Mouse (Mus musculus): ENCODE results near the gene Spag7.

The Spag7 gene

DNA sequence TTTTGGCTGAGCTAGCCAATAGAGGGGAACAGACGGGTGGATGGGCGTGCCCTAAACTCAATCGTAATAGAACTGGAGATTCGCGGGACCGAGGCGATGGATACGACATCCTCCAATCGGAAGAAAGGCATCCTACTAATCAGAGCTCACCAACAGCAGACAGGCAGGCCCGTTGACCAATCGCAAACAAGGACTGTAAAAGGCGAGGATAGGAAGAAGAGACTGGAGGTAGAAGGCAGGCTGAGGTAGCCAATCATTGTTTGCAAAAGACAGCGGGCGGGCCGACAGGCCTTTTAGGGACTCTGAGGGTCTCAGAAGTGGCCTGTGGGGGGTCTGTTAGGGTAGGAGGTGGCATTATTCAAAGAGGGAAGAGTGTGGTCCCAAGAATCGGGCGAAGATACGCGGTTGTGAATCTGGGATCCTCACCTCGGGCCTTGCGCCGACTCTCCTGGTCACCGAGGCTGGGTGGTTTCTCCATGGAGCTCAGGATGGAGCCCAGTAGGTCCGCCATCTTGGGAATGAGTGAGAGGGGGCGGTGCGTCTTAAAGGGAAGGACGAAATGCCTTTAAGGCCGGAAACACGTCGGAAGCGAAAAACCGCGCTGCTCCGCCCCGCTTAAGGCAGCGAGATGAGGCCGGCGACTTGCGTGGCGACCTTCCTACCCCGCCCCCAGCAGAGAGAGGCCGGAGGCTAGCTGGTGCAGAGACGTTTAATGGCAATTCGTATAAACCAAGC lies at the start of gene Spag7:
Spag7 (minus strand) TSS at position 646 of the 735 bp plus-strand sequence.
- in situ Hi-C loops (cut with MboI; ENCODE audit: low pct_unique_long_range_greater_than_20kb in 1 of 2, low sequenced_read_pairs in 2 of 2, unreplicated experiment in 1 of 2), result no loop called here

DNA sequence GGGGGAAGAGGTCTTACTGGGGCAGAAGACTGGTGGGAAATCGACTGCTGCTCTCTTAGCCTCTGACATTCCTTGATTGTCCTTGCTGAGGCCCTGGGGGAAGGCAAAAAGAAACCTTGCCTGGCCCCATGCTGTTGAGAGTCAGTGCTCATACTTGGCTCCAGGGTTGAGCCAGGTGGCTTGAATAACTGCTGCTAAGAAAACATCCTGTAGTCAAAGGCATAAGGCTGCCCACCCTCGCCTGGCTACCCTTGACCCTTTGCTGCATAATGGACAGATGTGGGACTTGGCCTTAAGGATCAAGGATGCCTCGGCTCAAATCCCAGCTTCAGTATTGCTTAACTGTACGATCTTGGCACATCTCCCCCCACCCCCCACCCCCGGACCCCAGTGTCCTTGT lies 49.3 kb upstream of the Spag7 start:
- in situ Hi-C loops (cut with MboI; ENCODE audit: low pct_unique_long_range_greater_than_20kb in 1 of 2, low sequenced_read_pairs in 2 of 2, unreplicated experiment in 1 of 2), result no loop called here

DNA sequence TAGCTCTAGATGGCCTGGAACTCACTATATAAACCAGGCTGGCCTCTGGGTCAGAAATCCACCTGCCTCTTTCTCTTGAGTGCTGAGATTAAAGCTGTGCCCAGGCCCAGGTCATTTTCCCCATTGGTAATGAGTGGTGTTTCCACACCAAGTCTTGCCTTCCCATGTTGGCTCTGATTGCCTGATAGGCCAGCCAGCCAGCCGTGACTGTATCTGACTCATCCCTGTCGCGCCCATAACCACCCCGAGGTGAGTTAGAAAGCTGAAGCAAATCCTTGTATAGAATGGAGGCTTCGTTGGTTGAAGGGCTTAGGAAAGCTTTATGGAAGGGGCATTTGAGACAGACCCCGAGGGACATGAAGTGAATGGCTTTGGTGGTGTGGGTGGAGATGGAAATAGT lies 46.6 kb upstream of the Spag7 start:
- in situ Hi-C loops (cut with MboI; ENCODE audit: low pct_unique_long_range_greater_than_20kb in 1 of 2, low sequenced_read_pairs in 2 of 2, unreplicated experiment in 1 of 2), result no loop called here

DNA sequence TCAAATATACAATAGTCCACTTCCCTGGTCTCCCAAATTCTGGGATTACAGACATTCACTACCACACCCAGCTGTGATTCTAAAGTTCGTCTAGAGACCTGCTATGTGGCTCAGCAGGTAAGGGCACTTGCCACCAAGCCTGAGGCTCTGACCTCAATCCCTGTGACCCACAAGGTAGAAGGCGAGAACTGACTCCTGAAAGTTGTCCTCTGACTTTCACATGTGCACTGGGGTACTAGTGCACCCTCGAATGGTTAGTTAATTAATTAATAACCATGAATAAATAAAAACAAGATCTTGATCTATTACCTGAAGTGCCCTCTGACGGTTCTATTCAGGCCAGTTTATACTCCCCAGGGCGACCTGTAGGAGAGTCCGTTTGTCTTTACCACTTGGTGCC lies 44.0 kb upstream of the Spag7 start:
- in situ Hi-C loops (cut with MboI; ENCODE audit: low pct_unique_long_range_greater_than_20kb in 1 of 2, low sequenced_read_pairs in 2 of 2, unreplicated experiment in 1 of 2), result no loop called here

DNA sequence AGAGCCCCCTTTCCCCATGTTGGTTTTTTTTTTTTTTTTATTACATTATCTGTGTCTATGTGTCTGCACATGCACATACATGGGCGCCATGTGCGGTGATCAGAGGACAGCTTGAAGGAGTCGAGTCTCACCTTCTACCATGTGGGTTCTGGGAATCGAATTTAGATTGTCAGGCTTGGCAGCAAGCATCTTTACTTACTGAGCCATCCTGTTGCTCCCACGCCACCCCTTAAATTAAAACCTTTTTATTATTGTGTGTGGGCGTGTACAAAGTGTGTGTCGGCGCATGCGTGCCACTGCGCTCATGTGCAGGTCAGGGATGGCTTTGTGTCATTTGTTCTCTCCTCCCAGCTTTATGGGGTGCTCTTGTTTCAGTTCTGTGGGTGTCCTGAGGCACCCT lies 41.8 kb upstream of the Spag7 start:
- in situ Hi-C loops (cut with MboI; ENCODE audit: low pct_unique_long_range_greater_than_20kb in 1 of 2, low sequenced_read_pairs in 2 of 2, unreplicated experiment in 1 of 2), result no loop called here

DNA sequence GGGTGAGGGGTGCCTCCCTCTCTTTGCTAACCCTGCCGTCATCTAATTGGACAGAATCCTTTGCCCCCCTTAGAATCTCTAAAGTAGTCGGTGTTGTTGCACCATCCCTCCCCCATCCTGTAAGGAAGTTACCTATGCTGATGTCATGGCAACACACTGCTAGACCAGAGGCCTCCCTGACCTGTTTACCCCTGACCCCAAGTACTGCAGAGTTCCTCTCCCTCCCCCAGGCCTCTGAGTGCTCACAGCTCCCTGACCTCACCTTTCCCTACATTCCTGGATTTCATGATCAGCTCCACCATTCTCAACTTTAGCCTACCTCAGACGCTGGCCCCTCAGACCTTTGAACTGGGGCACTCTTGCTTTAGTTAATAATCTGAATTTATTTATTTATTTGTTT lies 36.9 kb upstream of the Spag7 start:
- in situ Hi-C loops (cut with MboI; ENCODE audit: low pct_unique_long_range_greater_than_20kb in 1 of 2, low sequenced_read_pairs in 2 of 2, unreplicated experiment in 1 of 2), result no loop called here

DNA sequence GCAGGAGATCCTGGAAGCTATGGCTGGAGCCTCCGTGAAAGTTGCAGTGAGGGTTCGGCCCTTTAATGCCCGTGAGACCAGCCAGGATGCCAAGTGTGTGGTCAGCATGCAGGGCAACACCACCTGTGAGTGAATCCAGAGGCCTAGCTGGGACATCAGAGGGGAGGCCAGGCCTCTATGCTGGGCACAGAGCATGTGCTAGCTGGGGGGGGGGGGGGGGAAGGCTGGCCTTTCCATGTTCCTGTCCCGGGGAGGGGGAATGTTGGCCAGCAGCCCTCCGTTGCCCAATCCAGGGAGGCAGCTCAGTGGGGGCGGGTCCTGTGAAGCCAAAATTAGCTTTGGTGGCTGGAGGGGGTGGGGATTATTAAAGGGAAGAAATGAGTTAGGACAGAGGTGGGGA lies 33.6 kb upstream of the Spag7 start:
- in situ Hi-C loops (cut with MboI; ENCODE audit: low pct_unique_long_range_greater_than_20kb in 1 of 2, low sequenced_read_pairs in 2 of 2, unreplicated experiment in 1 of 2), result no loop called here

DNA sequence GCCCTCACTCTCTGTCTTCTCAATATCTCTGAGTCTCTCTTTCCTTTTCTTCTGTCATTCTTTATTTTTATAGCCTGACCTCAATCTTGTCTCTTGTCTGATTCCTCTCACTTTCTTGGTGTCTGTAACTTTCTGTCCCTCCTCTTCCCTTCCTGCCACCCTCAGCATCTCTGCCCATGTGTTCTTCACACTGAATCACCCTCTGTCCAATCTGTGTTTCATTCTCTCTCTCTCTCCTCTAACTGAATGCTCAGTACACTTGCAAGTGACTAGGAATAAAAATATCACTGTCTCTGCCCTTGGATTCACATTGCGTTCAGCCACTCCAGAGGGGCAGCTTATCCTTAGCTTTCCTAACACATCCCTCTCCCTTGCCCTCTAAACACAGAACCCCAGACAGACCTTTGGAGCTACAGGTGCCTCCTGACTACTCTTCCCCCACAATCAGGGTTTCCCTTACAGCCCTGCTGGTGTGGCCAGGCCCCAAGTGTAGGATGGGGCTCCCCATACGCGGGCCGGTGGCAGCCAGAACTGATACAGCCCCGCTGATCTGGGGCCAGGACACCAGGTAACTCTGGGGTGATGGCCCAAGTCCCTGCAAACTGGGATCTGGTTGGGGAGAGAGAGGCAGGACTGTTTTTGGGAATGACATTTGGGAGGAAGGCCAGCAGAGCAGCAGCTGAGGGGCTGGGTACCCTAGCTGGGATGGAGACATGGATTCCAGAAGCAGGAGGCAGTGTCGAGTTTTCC lies 32.9 kb upstream of the Spag7 start:
- in situ Hi-C loops (cut with MboI; ENCODE audit: low pct_unique_long_range_greater_than_20kb in 1 of 2, low sequenced_read_pairs in 2 of 2, unreplicated experiment in 1 of 2), result no loop called here

DNA sequence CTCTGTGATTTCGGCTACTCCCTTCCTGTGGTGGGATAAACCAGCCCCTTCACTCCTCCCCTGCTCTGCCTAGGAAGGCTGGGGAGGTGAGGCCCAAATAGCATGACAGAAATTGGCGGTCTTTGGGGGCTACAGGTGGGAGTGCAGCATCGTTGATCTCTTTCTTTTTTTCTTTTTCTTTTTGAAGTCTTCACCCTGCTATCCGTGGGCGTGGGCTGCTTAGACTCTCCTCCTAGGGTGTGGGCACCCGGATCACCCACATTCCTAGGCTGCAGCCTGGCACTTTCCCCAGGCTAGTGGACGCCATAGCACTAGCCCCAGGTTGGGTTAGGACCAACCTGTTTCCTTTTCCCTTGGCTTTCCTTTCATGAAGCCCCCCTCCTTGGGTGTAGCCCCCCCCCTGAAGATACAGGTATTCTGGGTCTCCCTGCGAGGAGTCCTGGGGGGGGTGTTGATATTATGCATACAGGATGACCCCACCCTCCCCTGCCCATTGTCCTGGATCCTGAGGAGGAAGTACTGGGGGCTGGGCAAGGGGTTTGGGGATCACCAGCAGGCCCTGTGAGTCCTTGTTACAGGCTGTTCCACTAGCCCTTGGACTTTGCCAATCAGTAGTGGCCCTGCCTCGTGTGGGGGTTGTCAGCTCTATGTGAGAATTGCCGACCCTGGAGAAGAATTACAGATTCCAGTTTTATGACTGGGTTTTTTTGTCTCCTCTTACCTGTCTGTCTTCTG lies 32.2 kb upstream of the Spag7 start:
- in situ Hi-C loops (cut with MboI; ENCODE audit: low pct_unique_long_range_greater_than_20kb in 1 of 2, low sequenced_read_pairs in 2 of 2, unreplicated experiment in 1 of 2), result no loop called here

DNA sequence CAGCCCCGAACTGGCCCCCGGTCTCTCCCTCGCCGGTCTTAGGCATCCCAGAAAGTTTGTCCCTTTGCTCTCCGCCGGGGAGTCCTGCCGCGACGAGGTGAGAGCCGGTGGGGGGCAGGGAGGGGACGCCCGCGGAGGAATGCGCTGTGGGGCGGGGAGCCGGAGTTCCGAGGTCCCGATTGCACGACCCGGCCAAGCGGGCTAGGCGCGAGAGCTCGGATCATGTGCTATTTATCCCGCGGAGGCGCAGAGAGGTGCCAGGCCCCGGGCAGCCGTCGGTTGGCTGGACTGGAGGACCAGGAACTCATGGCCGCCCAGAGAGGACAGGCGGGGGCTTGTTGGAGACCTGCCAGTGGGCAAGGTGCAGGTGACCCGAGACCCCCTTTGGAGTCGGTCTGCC lies 31.4 kb upstream of the Spag7 start:
- in situ Hi-C loops (cut with MboI; ENCODE audit: low pct_unique_long_range_greater_than_20kb in 1 of 2, low sequenced_read_pairs in 2 of 2, unreplicated experiment in 1 of 2), result no loop called here

DNA sequence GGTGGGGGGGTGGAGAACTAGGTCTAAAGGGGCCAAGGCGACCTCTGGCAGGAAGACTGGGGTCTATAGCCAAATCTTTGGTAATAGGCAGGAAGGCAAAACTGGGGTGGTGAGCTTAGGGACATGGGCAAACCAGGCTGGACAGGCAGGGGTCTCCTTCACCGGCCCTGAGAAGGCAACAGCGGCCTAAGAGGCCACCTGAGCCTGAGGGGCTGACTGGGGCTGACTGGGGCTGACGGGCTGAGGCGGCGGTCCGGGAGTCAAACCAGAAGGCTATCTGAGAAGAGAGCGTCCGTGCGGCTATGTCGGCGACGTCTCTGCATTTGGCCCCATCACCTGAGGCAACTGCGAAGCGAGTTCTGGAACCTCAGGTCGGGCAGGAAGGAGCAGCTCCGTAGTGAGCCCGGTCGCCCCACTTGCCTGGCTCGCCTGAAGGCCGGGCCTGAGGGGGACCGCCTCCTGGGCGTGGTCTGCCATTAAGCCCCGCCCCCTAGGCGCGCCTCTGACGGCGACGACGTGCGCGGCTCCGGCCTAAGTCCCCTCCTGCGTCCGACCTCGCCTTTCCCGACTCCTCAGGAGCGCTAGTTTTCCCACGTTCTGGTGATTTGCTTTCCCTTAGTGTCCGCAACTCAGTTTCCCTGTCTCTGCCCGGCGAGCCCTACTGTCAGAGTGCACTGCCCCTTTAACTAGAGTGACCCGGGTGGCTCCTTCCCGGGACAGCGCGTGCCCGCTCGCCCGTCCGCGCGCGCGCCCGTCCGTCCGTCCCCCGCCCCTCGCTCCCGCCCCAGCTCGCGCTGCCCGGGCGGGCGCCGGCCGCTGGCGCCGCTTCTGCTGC lies 30.7 kb upstream of the Spag7 start, which contains the start of the genes Inca1 and Kif1c:
Inca1 (minus strand) TSS at position 434 of the 835 bp plus-strand sequence.
Kif1c (plus strand) TSS at position 827 of the 835 bp plus-strand sequence.
- in situ Hi-C loops (cut with MboI; ENCODE audit: low pct_unique_long_range_greater_than_20kb in 1 of 2, low sequenced_read_pairs in 2 of 2, unreplicated experiment in 1 of 2), result no loop called here

DNA sequence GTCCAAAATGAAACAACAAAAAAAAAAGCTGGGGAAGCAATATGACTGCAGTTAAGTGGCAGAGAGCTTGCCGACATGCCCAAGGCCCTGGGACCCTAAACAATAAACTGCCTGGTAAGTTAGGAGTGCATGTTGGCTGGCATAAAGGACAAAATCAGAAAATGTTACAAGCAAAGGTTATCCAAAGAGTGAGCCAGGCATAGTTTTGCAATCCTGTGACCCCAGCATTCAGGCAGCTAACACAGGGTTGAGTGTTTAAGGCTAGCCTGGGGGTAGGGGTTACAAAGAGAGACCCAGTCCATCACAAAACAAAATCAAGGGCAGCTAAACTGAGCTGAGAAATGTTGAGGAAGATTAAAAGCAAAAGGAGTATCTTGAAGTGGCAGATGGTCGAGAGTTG lies 29.8 kb upstream of the Spag7 start:
- in situ Hi-C loops (cut with MboI; ENCODE audit: low pct_unique_long_range_greater_than_20kb in 1 of 2, low sequenced_read_pairs in 2 of 2, unreplicated experiment in 1 of 2), result no loop called here

DNA sequence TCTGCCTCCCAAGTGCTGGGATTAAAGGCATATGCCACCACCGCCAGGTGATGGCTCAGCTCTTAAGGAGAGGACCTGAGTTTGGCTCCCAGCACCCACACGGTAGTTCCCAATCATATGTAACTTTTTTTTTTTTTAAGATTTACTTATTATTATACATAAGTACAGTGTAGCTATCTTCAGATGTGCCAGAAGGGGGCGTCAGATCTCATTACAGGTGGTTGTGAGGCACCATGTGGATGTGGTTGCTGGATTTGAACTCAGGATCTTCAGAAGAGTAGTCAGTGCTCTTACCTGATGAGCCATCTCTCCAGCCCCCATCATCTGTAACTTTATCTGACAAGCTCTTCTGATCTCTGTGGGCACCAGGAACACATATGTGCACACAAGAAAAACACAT lies 28.2 kb upstream of the Spag7 start:
- in situ Hi-C loops (cut with MboI; ENCODE audit: low pct_unique_long_range_greater_than_20kb in 1 of 2, low sequenced_read_pairs in 2 of 2, unreplicated experiment in 1 of 2), result no loop called here

DNA sequence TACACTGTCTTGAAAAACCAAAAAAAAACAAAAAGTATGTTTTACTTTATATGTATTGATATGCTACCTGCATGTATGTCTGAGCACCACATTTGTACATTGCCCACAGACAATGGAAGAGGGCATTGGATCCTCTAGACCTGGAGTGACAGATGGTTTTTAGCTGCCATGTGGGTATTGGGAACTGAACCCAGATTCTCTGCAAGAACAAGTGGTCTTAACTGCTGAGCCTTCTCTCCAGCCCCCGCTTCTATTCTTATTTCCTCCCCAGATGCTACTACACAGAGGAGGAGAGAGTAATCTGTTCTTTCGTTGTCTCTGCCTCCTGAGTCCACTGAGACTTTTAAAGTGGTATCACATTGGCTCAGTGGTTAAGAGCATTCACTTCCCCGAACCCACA lies 24.3 kb upstream of the Spag7 start:
- in situ Hi-C loops (cut with MboI; ENCODE audit: low pct_unique_long_range_greater_than_20kb in 1 of 2, low sequenced_read_pairs in 2 of 2, unreplicated experiment in 1 of 2), result no loop called here

DNA sequence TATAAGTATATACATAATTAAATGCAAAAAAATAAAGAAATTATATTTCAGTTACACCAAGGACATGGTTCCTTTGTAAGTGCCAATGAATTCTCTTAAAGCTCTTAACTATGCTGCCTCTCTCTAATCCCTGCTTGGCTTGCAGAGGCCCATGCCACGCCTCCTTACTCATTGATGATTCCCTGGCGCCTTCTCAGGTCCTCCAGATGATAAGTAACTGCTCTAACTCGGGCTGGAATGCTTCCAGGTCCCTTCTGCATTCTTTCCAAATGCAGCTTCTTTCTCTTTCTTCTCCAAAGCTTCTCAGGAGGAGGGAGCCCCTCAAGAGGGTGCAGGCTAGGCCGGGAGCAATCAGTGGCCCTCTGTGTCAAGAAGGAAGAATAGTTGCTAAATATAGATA lies 20.4 kb upstream of the Spag7 start:
- in situ Hi-C loops (cut with MboI; ENCODE audit: low pct_unique_long_range_greater_than_20kb in 1 of 2, low sequenced_read_pairs in 2 of 2, unreplicated experiment in 1 of 2), result no loop called here

DNA sequence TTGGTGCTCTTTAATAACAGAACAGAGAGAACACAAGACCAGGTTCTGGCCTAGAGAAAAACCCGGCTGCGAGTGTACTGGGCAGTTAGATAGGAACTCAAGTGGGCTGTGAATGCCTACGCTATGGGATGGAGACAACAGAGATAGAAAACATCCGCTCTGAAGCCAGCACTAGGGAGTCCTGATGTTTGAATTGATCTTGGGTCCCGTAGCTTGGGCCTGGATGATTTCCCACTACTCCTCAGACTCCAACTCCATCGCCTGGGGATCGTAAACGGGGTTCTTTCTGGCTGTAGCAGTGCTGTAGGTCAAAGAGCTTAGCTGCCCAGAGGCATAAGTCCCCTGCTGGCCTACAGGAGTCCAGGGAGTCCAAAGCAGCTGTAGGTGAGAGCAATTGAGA lies 19.2 kb upstream of the Spag7 start:
- in situ Hi-C loops (cut with MboI; ENCODE audit: low pct_unique_long_range_greater_than_20kb in 1 of 2, low sequenced_read_pairs in 2 of 2, unreplicated experiment in 1 of 2), result no loop called here

DNA sequence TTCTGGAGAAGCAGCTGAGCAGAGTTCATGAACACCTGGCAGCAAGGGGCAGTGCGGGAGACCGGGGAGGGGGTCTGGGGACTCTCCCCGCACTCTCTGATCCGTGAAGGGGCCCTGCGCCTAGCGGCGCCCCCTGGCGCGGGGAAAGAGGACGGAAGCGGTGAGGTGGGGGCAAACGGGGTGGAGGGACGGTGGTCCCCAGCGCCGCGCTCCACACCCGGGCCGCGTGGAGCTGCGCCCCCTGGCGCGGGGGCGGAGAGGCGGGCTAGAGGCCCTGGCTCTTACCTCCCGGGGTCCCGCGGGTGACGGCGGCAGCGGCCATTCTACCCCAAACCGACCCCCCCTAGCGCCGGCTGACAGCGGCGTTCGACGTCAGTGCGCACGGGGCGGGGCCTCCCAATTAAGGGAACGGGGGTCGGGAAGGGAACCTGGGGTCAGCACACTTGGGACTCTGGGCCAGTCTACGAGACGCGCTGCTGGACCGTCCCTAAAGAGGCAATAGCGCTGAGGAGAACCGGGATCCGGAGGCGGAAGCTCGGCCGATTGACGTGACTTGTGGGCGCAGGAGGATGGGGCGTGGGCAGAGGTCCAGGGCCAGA lies 18.5 kb upstream of the Spag7 start, which contains the start of gene Camta2:
Camta2 (minus strand) TSS at position 505 of the 599 bp plus-strand sequence.
- in situ Hi-C loops (cut with MboI; ENCODE audit: low pct_unique_long_range_greater_than_20kb in 1 of 2, low sequenced_read_pairs in 2 of 2, unreplicated experiment in 1 of 2), result no loop called here

DNA sequence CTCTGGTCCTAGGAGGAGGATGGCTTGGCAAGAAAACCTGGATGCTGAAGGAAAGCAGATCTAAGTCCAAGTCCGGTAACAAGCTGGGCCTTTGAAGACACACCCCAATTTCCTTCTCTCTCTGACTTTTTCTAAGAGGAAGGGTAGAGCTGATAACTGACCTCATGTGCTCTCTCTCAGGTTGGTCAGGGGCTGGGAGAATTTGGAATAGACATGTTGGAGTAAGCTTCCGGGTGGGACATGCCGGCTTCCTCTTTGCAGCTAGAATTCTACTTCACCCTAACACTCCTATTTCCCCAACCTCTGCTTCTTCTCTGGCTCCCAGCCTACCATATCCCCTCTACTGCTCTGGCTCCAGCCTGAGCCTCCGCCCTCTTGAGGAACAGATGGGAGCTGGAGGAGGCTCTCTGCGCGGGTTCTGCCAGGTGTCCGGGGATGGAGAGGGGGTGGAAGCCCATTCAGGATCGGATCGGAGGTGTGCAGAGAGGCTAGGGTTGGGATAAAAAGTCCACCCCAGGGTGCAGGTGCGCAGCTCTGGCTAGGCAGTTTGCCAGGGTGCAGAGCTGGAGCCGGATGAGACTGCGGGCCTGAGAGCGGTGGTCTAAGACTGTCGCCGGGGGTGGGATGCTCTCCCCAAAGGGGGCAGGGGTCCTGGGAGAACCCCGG lies 17.8 kb upstream of the Spag7 start:
- in situ Hi-C loops (cut with MboI; ENCODE audit: low pct_unique_long_range_greater_than_20kb in 1 of 2, low sequenced_read_pairs in 2 of 2, unreplicated experiment in 1 of 2), result no loop called here

Data from mouse embryonic stem cell (cell line).